Mouse (Mus musculus) limb, embryonic 10.5 days (tissue): ENCODE results near the gene Bach1. TPM values are rescaled to one million over a fixed set of nuclear protein-coding genes. Genes with fewer than 3 reads are reported as not detected.

Experiments
- DNase-seq: peaks from one replicate; pipeline ENCODE4 v3.0.0-alpha.2; 2017; ENCODE audit warnings: low spot score
- H3K27ac ChIP-seq: fragments of 300-500 bp; sonication (generic); 2 replicates; pipeline ENCODE4 v1.5.1; 2016; ENCODE audit warnings: mild to moderate bottlenecking
- H3K27me3 ChIP-seq: fragments of 300-500 bp; sonication (generic); 2 replicates; pipeline ENCODE4 v1.6.1; 2016; ENCODE audit warnings: low read depth, mild to moderate bottlenecking; ENCODE audit not compliant: poor library complexity, severe bottlenecking
- H3K36me3 ChIP-seq: fragments of 300-500 bp; sonication (generic); 2 replicates; pipeline ENCODE4 v1.6.1; 2016; ENCODE audit warnings: mild to moderate bottlenecking, moderate library complexity
- H3K4me1 ChIP-seq: fragments of 300-500 bp; sonication (generic); 2 replicates; pipeline ENCODE4 v1.6.1; 2016
- H3K4me3 ChIP-seq: fragments of 300-500 bp; sonication (generic); 2 replicates; pipeline ENCODE4 v1.5.1; 2016; ENCODE audit warnings: mild to moderate bottlenecking, moderate library complexity
- H3K9me3 ChIP-seq: fragments of 300-500 bp; sonication (generic); replicated peaks from 2 replicates; pipeline ENCODE4 v1.6.1; 2016; ENCODE audit warnings: mild to moderate bottlenecking
- WGBS: fragments of 180-500 bp; shearing (Covaris S2); methylation state at CpG from one replicate; pipeline ENCODE4 v1.1.7; 2016; 5-methylcytosine and 5-hydroxymethylcytosine counted together
- polyA plus RNA-seq: library from polyadenylated mRNA; unstranded; fragments of >200 nt; fragmentation: Nextera tagmentation; extraction: Ambion mirVana; gene quantifications from 2 replicates; pipeline ENCODE4 v1.2.1, GENCODE M21; 2016

The Bach1 gene
- 12.5 and 15.4 TPM in 2 replicates for polyA plus RNA-seq

GRCm38 (mm10) chr16:87698692-87699305, at the start of gene Bach1:
TSS of gene Bach1 (plus strand) at chr16:87698945.
- Histone ChIP-seq H3K27ac (peak within 1 kb of the TSS; percentile 98), H3K36me3 (no peaks in the 10 kb centered on the region), H3K27me3 (no peaks in the 10 kb centered on the region; the same call in 1 of the 2 replicates), H3K9me3 (no peaks in the 10 kb centered on the region), H3K4me1 (peaks cover 29% of the 10 kb centered on the region), H3K4me3 (peak within 1 kb of the TSS; percentile 95)
- DNase-seq: peak; percentile 98
- under 1% methylated on average over 75 of the region's 84 CpGs for WGBS

GRCm38 (mm10) chr16:87652344-87652743, 46.4 kb upstream of the Bach1 start:
- Histone ChIP-seq H3K4me1 (peaks cover 6% of the 10 kb centered on the region; the same call in 1 of the 2 replicates), H3K9me3 (no peaks in the 10 kb centered on the region), H3K27ac (no peak overlapping the region), H3K4me3 (no peak overlapping the region), H3K27me3 (no peaks in the 10 kb centered on the region), H3K36me3 (no peaks in the 10 kb centered on the region)
- DNase-seq: no peak
- 83% methylated on average over 8 of the region's 8 CpGs for WGBS

- WGBS: 92% methylated on average over 13 of the region's 13 CpGs
- H3K9me3 ChIP-seq: no peaks in the 10 kb centered on the region
- no peak for DNase-seq
Measured at GRCm38 (mm10) chr16:87652924-87653323, 45.8 kb upstream of the Bach1 start.

GRCm38 (mm10) chr16:87654016-87654575, 44.6 kb upstream of the Bach1 start:
- peaks cover 6% of the 10 kb centered on the region; the same call in 1 of the 2 replicates for H3K4me1 ChIP-seq
- no peak overlapping the region for H3K4me3 ChIP-seq
- H3K27ac ChIP-seq: peak overlapping the region; percentile 30; the same call in 1 of the 2 replicates
- DNase-seq: peak; percentile 27
- no peaks in the 10 kb centered on the region for H3K27me3 ChIP-seq
- H3K36me3 ChIP-seq: no peaks in the 10 kb centered on the region
- H3K9me3 ChIP-seq: no peaks in the 10 kb centered on the region
- WGBS: 72% methylated on average over 11 of the region's 11 CpGs

More at GRCm38 (mm10) chr16:87652924-87653323, 45.8 kb upstream of the Bach1 start:
- H3K36me3 ChIP-seq: no peaks in the 10 kb centered on the region
- no peak overlapping the region for H3K27ac ChIP-seq
- no peak overlapping the region for H3K4me3 ChIP-seq
- H3K4me1 ChIP-seq: peaks cover 6% of the 10 kb centered on the region; the same call in 1 of the 2 replicates
- no peaks in the 10 kb centered on the region for H3K27me3 ChIP-seq

- Histone ChIP-seq H3K9me3 (no peaks in the 10 kb centered on the region), H3K36me3 (no peaks in the 10 kb centered on the region), H3K4me1 (peaks cover 6% of the 10 kb centered on the region; the same call in 1 of the 2 replicates), H3K27me3 (no peaks in the 10 kb centered on the region), H3K27ac (no peak overlapping the region), H3K4me3 (no peak overlapping the region)
- 82% methylated on average over 5 of the region's 5 CpGs for WGBS
- no peak for DNase-seq
Measured at GRCm38 (mm10) chr16:87655005-87655404, 43.7 kb upstream of the Bach1 start.

GRCm38 (mm10) chr16:87655579-87655978, 43.2 kb upstream of the Bach1 start:
- Histone ChIP-seq H3K27ac (no peak overlapping the region), H3K36me3 (no peaks in the 10 kb centered on the region), H3K27me3 (no peaks in the 10 kb centered on the region), H3K9me3 (no peaks in the 10 kb centered on the region), H3K4me3 (no peak overlapping the region), H3K4me1 (peaks cover 6% of the 10 kb centered on the region; the same call in 1 of the 2 replicates)
- 81% methylated on average over 9 of the region's 9 CpGs for WGBS
- DNase-seq: no peak

- Histone ChIP-seq H3K4me1 (peaks cover 6% of the 10 kb centered on the region; the same call in 1 of the 2 replicates), H3K27ac (no peak overlapping the region), H3K36me3 (no peaks in the 10 kb centered on the region), H3K27me3 (no peaks in the 10 kb centered on the region), H3K9me3 (no peaks in the 10 kb centered on the region), H3K4me3 (no peak overlapping the region)
- no peak for DNase-seq
- 91% methylated on average over 4 of the region's 4 CpGs for WGBS
Measured at GRCm38 (mm10) chr16:87656771-87657170, 42.0 kb upstream of the Bach1 start.

GRCm38 (mm10) chr16:87657291-87657690, 41.5 kb upstream of the Bach1 start:
- Histone ChIP-seq H3K9me3 (no peaks in the 10 kb centered on the region), H3K4me3 (no peak overlapping the region), H3K36me3 (no peaks in the 10 kb centered on the region), H3K27me3 (no peaks in the 10 kb centered on the region), H3K4me1 (peaks cover 6% of the 10 kb centered on the region; the same call in 1 of the 2 replicates), H3K27ac (no peak overlapping the region)
- 96% methylated on average over 9 of the region's 9 CpGs for WGBS
- DNase-seq: no peak

GRCm38 (mm10) chr16:87661024-87661471, 37.7 kb upstream of the Bach1 start:
- Histone ChIP-seq H3K36me3 (no peaks in the 10 kb centered on the region), H3K27ac (no peak overlapping the region), H3K4me3 (no peak overlapping the region), H3K4me1 (no peaks in the 10 kb centered on the region), H3K9me3 (no peaks in the 10 kb centered on the region), H3K27me3 (no peaks in the 10 kb centered on the region)
- no peak for DNase-seq
- WGBS: 80% methylated on average over 12 of the region's 12 CpGs

GRCm38 (mm10) chr16:87661636-87662035, 37.1 kb upstream of the Bach1 start:
- 90% methylated on average over 8 of the region's 8 CpGs for WGBS
- H3K4me1 ChIP-seq: no peaks in the 10 kb centered on the region
- no peak for DNase-seq
- no peaks in the 10 kb centered on the region for H3K9me3 ChIP-seq
- no peaks in the 10 kb centered on the region for H3K27me3 ChIP-seq
- no peak overlapping the region for H3K27ac ChIP-seq
- no peak overlapping the region for H3K4me3 ChIP-seq
- no peaks in the 10 kb centered on the region for H3K36me3 ChIP-seq

- Histone ChIP-seq H3K9me3 (no peaks in the 10 kb centered on the region), H3K36me3 (no peaks in the 10 kb centered on the region), H3K4me1 (no peaks in the 10 kb centered on the region), H3K4me3 (no peak overlapping the region), H3K27me3 (no peaks in the 10 kb centered on the region), H3K27ac (no peak overlapping the region)
- no peak for DNase-seq
- WGBS: 86% methylated on average over 2 of the region's 2 CpGs
Measured at GRCm38 (mm10) chr16:87662528-87662927, 36.2 kb upstream of the Bach1 start.

GRCm38 (mm10) chr16:87663890-87664289, 34.9 kb upstream of the Bach1 start:
- no peak overlapping the region for H3K27ac ChIP-seq
- H3K4me3 ChIP-seq: no peak overlapping the region
- 88% methylated on average over 6 of the region's 6 CpGs for WGBS
- no peaks in the 10 kb centered on the region for H3K9me3 ChIP-seq
- DNase-seq: no peak
- no peaks in the 10 kb centered on the region for H3K4me1 ChIP-seq
- no peaks in the 10 kb centered on the region for H3K36me3 ChIP-seq
- no peaks in the 10 kb centered on the region for H3K27me3 ChIP-seq

- no peaks in the 10 kb centered on the region for H3K36me3 ChIP-seq
- H3K9me3 ChIP-seq: no peaks in the 10 kb centered on the region
- H3K27ac ChIP-seq: no peak overlapping the region
- H3K4me1 ChIP-seq: no peaks in the 10 kb centered on the region
- DNase-seq: no peak
- no peak overlapping the region for H3K4me3 ChIP-seq
- 87% methylated on average over 9 of the region's 9 CpGs for WGBS
- no peaks in the 10 kb centered on the region for H3K27me3 ChIP-seq
Measured at GRCm38 (mm10) chr16:87665246-87665645, 33.5 kb upstream of the Bach1 start.
